Mouse (Mus musculus) liver, embryonic 16.5 days (tissue): ENCODE measurements around the gene Cdc42se2. TPM values are rescaled to one million over a fixed set of nuclear protein-coding genes. Genes with fewer than 3 reads are reported as not detected.

Source experiments
- ATAC-seq: fragments of 200-750 bp; cut with Nextera tagmentation; 2 replicates; pipeline ENCODE4 v1.8.0; 2017; ENCODE audit warnings: low read depth, mild to moderate bottlenecking, moderate number of reproducible peaks, moderate library complexity
- H3K27ac ChIP-seq: fragments of 300-500 bp; sonication (generic); 2 replicates; pipeline ENCODE4 v1.5.1; 2014; ENCODE audit warnings: mild to moderate bottlenecking, low read length
- H3K27me3 ChIP-seq: fragments of 300-500 bp; sonication (generic); 2 replicates; pipeline ENCODE4 v1.6.1; 2014; ENCODE audit warnings: low read depth, low read length, mixed read lengths; ENCODE audit not compliant: control insufficient read depth, insufficient read depth
- H3K36me3 ChIP-seq: fragments of 300-500 bp; sonication (generic); 2 replicates; pipeline ENCODE4 v1.6.1; 2014; ENCODE audit warnings: mild to moderate bottlenecking; ENCODE audit not compliant: control insufficient read depth, insufficient read depth
- H3K4me1 ChIP-seq: fragments of 300-500 bp; sonication (generic); 2 replicates; pipeline ENCODE4 v1.6.1; 2014; ENCODE audit warnings: low read depth, low read length, mixed read lengths; ENCODE audit not compliant: control insufficient read depth
- H3K4me2 ChIP-seq: fragments of 300-500 bp; sonication (generic); 2 replicates; pipeline ENCODE4 v1.6.1; 2014; ENCODE audit warnings: low read depth, low read length, mixed read lengths
- H3K4me3 ChIP-seq: fragments of 300-500 bp; sonication (generic); 2 replicates; pipeline ENCODE4 v1.5.1; 2014; ENCODE audit warnings: low read depth, mild to moderate bottlenecking, low read length
- H3K9ac ChIP-seq: fragments of 300-500 bp; sonication (generic); 2 replicates; pipeline ENCODE4 v1.6.1; 2014; ENCODE audit warnings: low read depth, low read length
- H3K9me3 ChIP-seq: fragments of 300-500 bp; sonication (generic); replicated peaks from 2 replicates; pipeline ENCODE4 v1.6.1; 2016; ENCODE audit warnings: low read length; ENCODE audit not compliant: control insufficient read depth
- WGBS: fragments of 180-500 bp; shearing (Covaris S2); extraction: QIAGEN DNeasy Blood & Tissue Kit; methylation state at CpG from one replicate; pipeline ENCODE4 v1.1.7; 2014; ENCODE audit not compliant: insufficient replicate concordance; 5-methylcytosine and 5-hydroxymethylcytosine counted together
- polyA plus RNA-seq: library from polyadenylated mRNA; unstranded; fragments of >200 nt; fragmentation: Nextera tagmentation; extraction: Ambion mirVana; gene quantifications from 2 replicates; pipeline ENCODE4 v1.2.1, GENCODE M21; 2015

Gene Cdc42se2
- polyA plus RNA-seq, 1 experiment from 2014 or later, result 19.1 TPM

DNA sequence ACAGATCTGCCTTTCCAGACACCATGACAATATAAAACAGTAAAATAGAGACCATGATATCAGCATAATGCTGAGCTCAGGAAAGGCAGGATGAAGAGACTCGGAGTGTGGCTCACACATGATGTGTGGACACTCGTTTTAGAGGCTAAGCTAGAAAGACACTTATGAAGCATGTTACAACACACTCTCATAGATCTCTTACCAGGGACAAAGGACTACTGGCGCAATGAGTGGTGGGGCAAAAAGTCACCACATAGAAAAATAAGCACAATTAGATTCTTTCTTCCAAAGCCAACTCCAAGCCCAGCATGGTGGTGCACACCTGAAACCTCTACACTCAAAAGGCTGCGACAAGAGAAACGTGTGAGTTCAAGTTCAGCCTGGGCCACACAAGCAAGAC lies 56.5 kb downstream of the Cdc42se2 start:
- no peaks in the 10 kb centered on the region; the same call in 1 of the 2 replicates for H3K4me1 ChIP-seq
- no peaks in the 10 kb centered on the region for H3K9me3 ChIP-seq
- H3K4me2 ChIP-seq, result no peak overlapping the region
- no peak overlapping the region for H3K27ac ChIP-seq
- 72% methylated on average over 5 of the region's 5 CpGs for WGBS
- H3K36me3 ChIP-seq, result peaks cover 2% of the 10 kb centered on the region; the same call in 1 of the 2 replicates
- H3K27me3 ChIP-seq, result no peaks in the 10 kb centered on the region
- no peak overlapping the region for H3K9ac ChIP-seq
- no peak overlapping the region for H3K4me3 ChIP-seq
- no peak for ATAC-seq

GRCm38 (mm10) chr11:54729311-54729710 lies 58.2 kb downstream of the Cdc42se2 start:
- WGBS, result 65% methylated on average over 3 of the region's 3 CpGs
- no peak overlapping the region for H3K27ac ChIP-seq
- no peaks in the 10 kb centered on the region; the same call in 1 of the 2 replicates for H3K4me1 ChIP-seq
- no peaks in the 10 kb centered on the region for H3K9me3 ChIP-seq
- no peak overlapping the region for H3K4me2 ChIP-seq
- no peaks in the 10 kb centered on the region for H3K27me3 ChIP-seq
- H3K9ac ChIP-seq, result no peak overlapping the region
- ATAC-seq, result no peak
- 0 out of 2 replicates have a peak, but pooled peaks cover 2% of the 10 kb centered on the region for H3K36me3 ChIP-seq
- no peak overlapping the region for H3K4me3 ChIP-seq

- no peak for ATAC-seq
- no peak overlapping the region for H3K9ac ChIP-seq
- H3K4me2 ChIP-seq, result no peak overlapping the region
- WGBS, result 33% methylated on average over 2 of the region's 2 CpGs
- no peaks in the 10 kb centered on the region for H3K9me3 ChIP-seq
- no peaks in the 10 kb centered on the region for H3K27me3 ChIP-seq
- H3K27ac ChIP-seq, result no peak overlapping the region
- no peak overlapping the region for H3K4me3 ChIP-seq
- 0 out of 2 replicates have a peak, but pooled peaks cover 2% of the 10 kb centered on the region for H3K36me3 ChIP-seq
- H3K4me1 ChIP-seq, result no peaks in the 10 kb centered on the region; the same call in 1 of the 2 replicates
Observed at GRCm38 (mm10) chr11:54728371-54728770, 59.1 kb downstream of the Cdc42se2 start.

- no peaks in the 10 kb centered on the region for H3K9me3 ChIP-seq
Observed at GRCm38 (mm10) chr11:54727327-54727901, 60.1 kb downstream of the Cdc42se2 start.

DNA sequence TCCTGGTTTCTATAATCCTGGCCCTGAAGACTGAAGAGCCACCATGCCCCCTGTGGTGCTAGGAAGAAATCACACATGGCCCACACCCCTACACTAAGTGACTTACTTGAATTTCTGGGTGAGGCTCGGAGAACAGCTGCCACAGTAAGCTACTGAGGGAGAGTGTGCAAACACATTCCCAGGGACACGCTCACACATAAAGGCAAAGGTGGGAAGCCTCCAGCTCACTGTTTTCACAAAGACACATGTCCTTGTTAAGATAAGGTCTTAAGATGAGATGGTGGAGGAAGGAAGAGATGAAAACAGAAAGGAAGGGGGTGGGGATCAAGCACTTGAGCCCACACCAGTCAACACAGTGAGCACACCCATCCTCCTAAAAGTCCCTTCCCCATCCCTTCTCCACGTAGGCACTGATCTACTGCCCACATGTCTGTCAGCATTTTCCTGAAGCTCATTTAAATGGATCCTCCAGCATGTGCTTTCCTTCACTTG lies 60.9 kb downstream of the Cdc42se2 start:
- no peak overlapping the region for H3K4me2 ChIP-seq
- H3K4me1 ChIP-seq, result no peaks in the 10 kb centered on the region
- no peak overlapping the region for H3K27ac ChIP-seq
- H3K4me3 ChIP-seq, result no peak overlapping the region
- H3K9me3 ChIP-seq, result no peaks in the 10 kb centered on the region
- no peaks in the 10 kb centered on the region for H3K27me3 ChIP-seq
- 0 out of 2 replicates have a peak, but pooled peaks cover 2% of the 10 kb centered on the region for H3K36me3 ChIP-seq
- ATAC-seq, result no peak
- no peak overlapping the region for H3K9ac ChIP-seq
- 50% methylated on average over 3 of the region's 3 CpGs for WGBS

More at GRCm38 (mm10) chr11:54727327-54727901, 60.1 kb downstream of the Cdc42se2 start:
- H3K27ac ChIP-seq, result no peak overlapping the region
- no peak overlapping the region for H3K4me2 ChIP-seq
- no peak overlapping the region for H3K9ac ChIP-seq
- no peaks in the 10 kb centered on the region; the same call in 1 of the 2 replicates for H3K4me1 ChIP-seq
- no peak for ATAC-seq
- H3K36me3 ChIP-seq, result 0 out of 2 replicates have a peak, but pooled peaks cover 2% of the 10 kb centered on the region
- no peaks in the 10 kb centered on the region for H3K27me3 ChIP-seq
- H3K4me3 ChIP-seq, result no peak overlapping the region
- WGBS, result 38% methylated on average over 5 of the region's 5 CpGs

GRCm38 (mm10) chr11:54724353-54725034 lies 63.0 kb downstream of the Cdc42se2 start:
- Histone ChIP-seq H3K9ac (no peak overlapping the region), H3K27me3 (no peaks in the 10 kb centered on the region), H3K36me3 (0 out of 2 replicates have a peak, but pooled peaks cover 2% of the 10 kb centered on the region), H3K27ac (no peak overlapping the region), H3K4me2 (no peak overlapping the region), H3K4me1 (no peaks in the 10 kb centered on the region), H3K9me3 (no peaks in the 10 kb centered on the region), H3K4me3 (no peak overlapping the region)
- no peak for ATAC-seq
- WGBS, result 72% methylated on average over 4 of the region's 4 CpGs

- Histone ChIP-seq H3K27ac (no peak overlapping the region), H3K9me3 (no peaks in the 10 kb centered on the region), H3K27me3 (no peaks in the 10 kb centered on the region), H3K4me1 (no peaks in the 10 kb centered on the region), H3K9ac (no peak overlapping the region), H3K36me3 (no peaks in the 10 kb centered on the region), H3K4me2 (no peak overlapping the region), H3K4me3 (no peak overlapping the region)
- 63% methylated on average over 6 of the region's 6 CpGs for WGBS
- ATAC-seq, result no peak
Observed at GRCm38 (mm10) chr11:54722057-54722456, 65.4 kb downstream of the Cdc42se2 start.

DNA sequence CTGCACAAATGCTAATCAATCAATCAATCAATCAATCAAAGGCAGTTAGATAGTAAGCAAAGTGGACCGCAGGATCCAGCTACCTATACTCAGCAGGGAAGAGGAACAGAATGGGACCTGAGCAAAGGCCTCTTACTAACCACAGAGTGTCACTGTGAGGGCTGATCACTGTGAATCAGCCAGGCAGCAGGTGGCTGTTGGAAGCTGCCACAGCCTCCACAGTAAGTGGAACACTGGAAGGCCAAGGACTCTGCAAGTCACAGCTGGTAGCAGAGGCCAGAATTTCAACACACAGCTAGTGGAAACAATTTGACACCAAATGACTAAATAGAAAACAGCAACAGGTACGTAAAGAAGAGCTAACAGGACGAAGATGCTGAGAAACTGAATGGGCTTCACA lies 68.9 kb downstream of the Cdc42se2 start:
- WGBS, result 66% methylated on average over 3 of the region's 3 CpGs
- H3K4me3 ChIP-seq, result no peak overlapping the region
- H3K27me3 ChIP-seq, result no peaks in the 10 kb centered on the region
- no peak overlapping the region for H3K4me2 ChIP-seq
- peaks cover 7% of the 10 kb centered on the region; the same call in 1 of the 2 replicates for H3K36me3 ChIP-seq
- no peak overlapping the region for H3K9ac ChIP-seq
- no peak overlapping the region for H3K27ac ChIP-seq
- no peak for ATAC-seq
- H3K9me3 ChIP-seq, result no peaks in the 10 kb centered on the region
- H3K4me1 ChIP-seq, result no peaks in the 10 kb centered on the region

DNA sequence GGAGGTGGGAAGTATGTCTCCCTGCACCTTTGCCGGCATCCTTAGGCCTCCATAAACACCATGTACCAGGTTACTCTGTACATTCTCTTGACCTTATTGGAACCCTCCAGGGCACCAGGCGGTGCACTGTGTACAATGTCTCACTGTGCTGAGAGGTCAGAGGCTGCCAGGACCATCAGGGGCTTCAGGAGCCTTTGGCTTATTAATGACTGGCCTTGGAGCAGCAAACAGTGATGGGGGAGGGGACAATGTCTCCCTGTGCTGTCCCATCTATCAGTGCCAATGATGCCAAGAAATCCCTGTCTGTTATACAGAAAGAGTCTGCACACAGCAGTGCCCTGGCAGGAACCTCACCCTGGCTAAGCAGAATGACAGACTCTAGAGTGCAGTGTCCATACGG lies 69.6 kb downstream of the Cdc42se2 start:
- H3K4me2 ChIP-seq, result no peak overlapping the region
- no peaks in the 10 kb centered on the region for H3K9me3 ChIP-seq
- H3K4me3 ChIP-seq, result no peak overlapping the region
- H3K4me1 ChIP-seq, result no peaks in the 10 kb centered on the region
- peaks cover 7% of the 10 kb centered on the region; the same call in 1 of the 2 replicates for H3K36me3 ChIP-seq
- no peaks in the 10 kb centered on the region for H3K27me3 ChIP-seq
- no peak for ATAC-seq
- WGBS, result 72% methylated on average over 3 of the region's 3 CpGs
- H3K9ac ChIP-seq, result no peak overlapping the region
- H3K27ac ChIP-seq, result no peak overlapping the region
